Mouse (Mus musculus) liver, embryonic 14.5 days (tissue): ENCODE data around the gene Mmp2. TPM values are rescaled to one million over a fixed set of nuclear protein-coding genes. Genes with fewer than 3 reads are reported as not detected.

Experiments used
- ATAC-seq: fragments of 200-750 bp; cut with Nextera tagmentation; 2 replicates; pipeline ENCODE4 v1.8.0; 2017; ENCODE audit warnings: moderate number of reproducible peaks, mild to moderate bottlenecking, moderate library complexity; ENCODE audit not compliant: insufficient read depth
- DNase-seq, 3 experiments: peaks; one replicate each; pipeline ENCODE4 v3.0.0-alpha.2; 2012 to 2013; ENCODE audit warnings: low read depth in 3 of 3, low spot score in 3 of 3
- H3K27ac ChIP-seq: fragments of 300-500 bp; sonication (generic); 2 replicates; pipeline ENCODE4 v1.5.1; 2014; ENCODE audit warnings: moderate library complexity, mild to moderate bottlenecking, control low read depth, inconsistent platforms
- H3K27me3 ChIP-seq: fragments of 300-500 bp; sonication (generic); 2 replicates; pipeline ENCODE4 v1.6.1; 2014; ENCODE audit warnings: mild to moderate bottlenecking, low read length, moderate library complexity; ENCODE audit not compliant: control insufficient read depth, insufficient read depth
- H3K36me3 ChIP-seq: fragments of 300-500 bp; sonication (generic); replicated peaks from 2 replicates; pipeline ENCODE4 v1.6.1; 2014; ENCODE audit warnings: low read depth; ENCODE audit not compliant: control insufficient read depth, insufficient read depth
- H3K4me1 ChIP-seq, 2 experiments: fragments of 200-500 bp in 1 of 2; fragments of 300-500 bp in 1 of 2; sonication (generic) in 1 of 2; replicated peaks; 2 replicates each; pipeline ENCODE4 v1.6.1; 2012 to 2014; ENCODE audit warnings: antibody characterized with exemption in 1 of 2, inconsistent platforms in 1 of 2, low read length in 1 of 2; ENCODE audit not compliant: control insufficient read depth in 2 of 2, insufficient read depth in 2 of 2
- H3K4me2 ChIP-seq: fragments of 300-500 bp; sonication (generic); 2 replicates; pipeline ENCODE4 v1.6.1; 2014; ENCODE audit warnings: low read depth, mild to moderate bottlenecking, control low read depth, moderate library complexity
- H3K4me3 ChIP-seq, 2 experiments: fragments of 200-500 bp in 1 of 2; fragments of 300-500 bp in 1 of 2; sonication (generic) in 1 of 2; 2 replicates each; pipeline ENCODE4 v1.5.1; 2012 to 2014; ENCODE audit warnings: low read depth in 2 of 2, low read length in 2 of 2, mild to moderate bottlenecking in 2 of 2, control low read depth in 1 of 2, inconsistent platforms in 1 of 2, moderate library complexity in 1 of 2; ENCODE audit not compliant: insufficient read depth in 1 of 2
- H3K9ac ChIP-seq: fragments of 300-500 bp; sonication (generic); replicated peaks from 2 replicates; pipeline ENCODE4 v1.6.1; 2014; ENCODE audit warnings: mild to moderate bottlenecking, control low read depth, moderate library complexity
- H3K9me3 ChIP-seq: fragments of 300-500 bp; sonication (generic); 2 replicates; pipeline ENCODE4 v1.6.1; 2016; ENCODE audit warnings: low read length, mixed read lengths; ENCODE audit not compliant: control insufficient read depth
- CTCF ChIP-seq: IDR thresholded peaks from 2 replicates; pipeline ENCODE4 v1.5.1; 2016; ENCODE audit warnings: antibody characterized with exemption, low read depth, control low read depth
- EP300 ChIP-seq: IDR thresholded peaks from 2 replicates; pipeline ENCODE4 v1.6.1; 2016; ENCODE audit warnings: antibody characterized with exemption, low read depth
- WGBS: fragments of 180-500 bp; shearing (Covaris S2); extraction: QIAGEN DNeasy Blood & Tissue Kit; methylation state at CpG from one replicate; pipeline ENCODE4 v1.1.7; 2014; ENCODE audit not compliant: insufficient replicate concordance; 5-methylcytosine and 5-hydroxymethylcytosine counted together
- polyA plus RNA-seq, 2 experiments: library from polyadenylated mRNA; depleted of rRNA in 1 of 2; stranded (reverse) in 1 of 2; unstranded in 1 of 2; fragments of >200 nt; fragmentation: Nextera tagmentation in 1 of 2; extraction: Ambion mirVana in 1 of 2; gene quantifications; 2 replicates each; pipeline versions ENCODE4 v1.2.1 to v1.2.3; 2012 to 2014

Gene Mmp2
- polyA plus RNA-seq, 2 experiments, result 5.4 to 8.1 TPM

DNA sequence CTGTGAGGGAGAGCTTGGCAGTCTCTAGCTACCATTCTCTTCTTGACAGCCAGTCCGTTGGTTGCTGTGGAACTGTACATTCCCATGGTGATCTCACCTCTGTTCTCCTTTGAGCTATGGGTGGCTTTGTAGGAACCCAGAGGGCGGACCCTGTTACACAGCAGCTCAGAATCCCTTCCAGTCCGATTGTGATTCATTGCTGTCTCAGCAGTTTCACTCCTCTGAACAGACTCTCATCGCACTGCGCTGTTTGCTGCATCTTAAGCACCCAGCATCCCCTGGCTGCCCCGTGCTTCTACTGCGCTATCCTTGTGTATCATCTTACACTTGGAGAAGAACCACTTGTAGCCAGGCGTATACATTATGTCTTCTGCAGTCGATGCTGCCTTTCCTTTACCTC is 72.5 kb downstream of the Mmp2 start:
- no peak for ATAC-seq

DNA sequence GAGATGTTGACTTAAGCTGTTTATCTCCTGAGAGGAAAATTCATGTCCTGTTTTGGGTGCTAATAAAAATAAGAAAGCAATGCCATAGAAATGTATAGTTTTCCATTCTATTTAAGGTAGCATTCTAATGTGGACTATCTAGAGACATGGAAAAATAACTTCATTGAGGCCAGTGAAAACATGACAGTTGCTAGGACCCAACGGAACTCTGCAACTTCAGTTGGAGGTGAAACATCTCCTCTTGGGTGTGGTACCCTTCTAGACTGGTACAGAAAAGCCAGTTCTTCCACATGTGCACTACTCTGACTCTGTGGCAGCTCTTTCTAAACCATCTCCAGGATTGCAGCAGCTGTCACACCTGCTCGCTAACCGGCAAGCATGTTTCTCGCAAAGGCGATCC is 74.0 kb downstream of the Mmp2 start, which contains the start of gene Capns2:
Gene Capns2 (plus strand): TSS at position 301 of the 400 bp plus-strand sequence.
- H3K4me1 ChIP-seq, result no peaks in the 10 kb centered on the region

More for the DNA sequence above, 72.5 kb downstream of the Mmp2 start:
- Histone ChIP-seq H3K9ac (no peak overlapping the region), H3K27me3 (no peaks in the 10 kb centered on the region), H3K4me3 (no peak overlapping the region), H3K4me2 (no peak overlapping the region), H3K4me1 (no peaks in the 10 kb centered on the region), H3K27ac (no peak overlapping the region), H3K9me3 (no peaks in the 10 kb centered on the region), H3K36me3 (no peaks in the 10 kb centered on the region)
- no peak for TF ChIP-seq EP300
- TF ChIP-seq CTCF, result no peak
- WGBS, result 77% methylated on average over 9 of the region's 9 CpGs
- DNase-seq, result no peak

DNA sequence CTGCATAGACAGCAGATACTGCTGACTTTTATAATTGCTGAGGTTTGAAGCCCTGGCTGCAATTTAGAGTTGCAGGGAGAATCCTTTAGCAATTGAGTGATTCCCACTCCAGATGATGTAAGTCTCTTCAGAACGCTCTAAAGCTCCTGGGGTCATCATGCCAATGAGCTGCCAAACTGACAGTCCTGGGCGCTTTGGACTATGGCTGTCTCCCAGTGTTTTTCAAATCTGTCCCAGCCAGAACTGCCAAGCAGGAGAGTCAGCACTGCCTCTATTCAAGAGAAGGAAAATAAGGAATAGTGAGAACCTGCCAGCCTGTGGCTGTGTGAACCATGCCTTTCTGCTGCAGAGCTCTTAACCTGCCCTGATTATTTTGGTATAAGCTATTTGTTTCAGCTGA is 75.9 kb downstream of the Mmp2 start:
- no peaks in the 10 kb centered on the region for H3K4me1 ChIP-seq
- TF ChIP-seq EP300 (no peak), CTCF (no peak)
- no peak overlapping the region for H3K9ac ChIP-seq
- H3K9me3 ChIP-seq, result no peaks in the 10 kb centered on the region
- no peak overlapping the region for H3K27ac ChIP-seq
- WGBS, result 65% methylated on average over 2 of the region's 2 CpGs
- no peak for ATAC-seq
- no peak overlapping the region for H3K4me2 ChIP-seq
- no peaks in the 10 kb centered on the region for H3K36me3 ChIP-seq
- no peak overlapping the region for H3K4me3 ChIP-seq
- no peaks in the 10 kb centered on the region for H3K27me3 ChIP-seq
- DNase-seq, result no peak

More for the DNA sequence above, 74.0 kb downstream of the Mmp2 start, which contains the start of gene Capns2:
- Histone ChIP-seq H3K27ac (no peak within 1 kb of the TSS), H3K4me2 (no peak within 1 kb of the TSS), H3K9me3 (no peaks in the 10 kb centered on the region), H3K27me3 (no peaks in the 10 kb centered on the region), H3K9ac (no peak within 1 kb of the TSS), H3K36me3 (no peaks in the 10 kb centered on the region), H3K4me3 (no peak within 1 kb of the TSS)
- ATAC-seq (no peak), DNase-seq (no peak)
- WGBS, result 82% methylated on average over 5 of the region's 5 CpGs
- TF ChIP-seq EP300, result no peak
- no peak for TF ChIP-seq CTCF

Other genes starting within 250 kb of the Mmp2 start
- gene Irx6, start 153.0 kb upstream of the Mmp2 start, polyA plus RNA-seq (2012; rRNA removed), result 0.02 TPM in 1 of 2 replicates, not detected in the other
- not detected in 2 replicates for gene Irx6, start 153.0 kb upstream of the Mmp2 start, polyA plus RNA-seq (2014; fragmentation: Nextera tagmentation; extraction: Ambion mirVana)
- 1.00 and 1.7 TPM in 2 replicates for gene Lpcat2, start 28.0 kb downstream of the Mmp2 start, polyA plus RNA-seq (2012; rRNA removed)
- gene Lpcat2, start 28.0 kb downstream of the Mmp2 start, polyA plus RNA-seq (2014; fragmentation: Nextera tagmentation; extraction: Ambion mirVana), result 3.3 and 3.6 TPM in 2 replicates
- 0.11 TPM in 1 of 2 replicates, not detected in the other for gene Capns2, start 74.1 kb downstream of the Mmp2 start, polyA plus RNA-seq (2012; rRNA removed)
- gene Capns2, start 74.1 kb downstream of the Mmp2 start, polyA plus RNA-seq (2014; fragmentation: Nextera tagmentation; extraction: Ambion mirVana), result not detected in 2 replicates
- gene Slc6a2, start 132.8 kb downstream of the Mmp2 start, polyA plus RNA-seq (2012; rRNA removed), result under 0.01 TPM in 1 of 2 replicates, not detected in the other
- gene Slc6a2, start 132.8 kb downstream of the Mmp2 start, polyA plus RNA-seq (2014; fragmentation: Nextera tagmentation; extraction: Ambion mirVana), result not detected in 2 replicates
- not detected in 2 replicates for gene Ces1a, start 220.9 kb downstream of the Mmp2 start, polyA plus RNA-seq (2012; rRNA removed)
- gene Ces1a, start 220.9 kb downstream of the Mmp2 start, polyA plus RNA-seq (2014; fragmentation: Nextera tagmentation; extraction: Ambion mirVana), result not detected in 2 replicates